Mouse (Mus musculus) C2C12 (cell line): ENCODE measurements around the gene Fam168a. TPM values are rescaled to one million over a fixed set of nuclear protein-coding genes. Genes with fewer than 3 reads are reported as not detected.

Source experiments
- H3K27me3 ChIP-seq: one replicate; pipeline ENCODE4 v1.6.1; 2011; ENCODE audit not compliant: control insufficient read depth, insufficient read depth, insufficient read length
- H3K36me3 ChIP-seq: one replicate; pipeline ENCODE4 v1.6.1; 2011; ENCODE audit not compliant: control insufficient read depth, insufficient read depth
- H3K4me3 ChIP-seq: one replicate; pipeline ENCODE4 v1.5.1; 2011; ENCODE audit warnings: mild to moderate bottlenecking, control low read depth; ENCODE audit not compliant: poor library complexity, insufficient read depth, severe bottlenecking
- H3K79me2 ChIP-seq: one replicate; pipeline ENCODE4 v1.6.1; 2011; ENCODE audit not compliant: control insufficient read depth, insufficient read depth
- H3K79me3 ChIP-seq: one replicate; pipeline ENCODE4 v1.6.1; 2011; ENCODE audit warnings: low read depth, control low read depth
- H3ac ChIP-seq: one replicate; pipeline ENCODE3; 2011; ENCODE audit warnings: low read depth; ENCODE audit not compliant: control insufficient read depth, insufficient read length
- CEBPB ChIP-seq: IDR thresholded peaks from one replicate; pipeline ENCODE4 v1.6.1; 2011; ENCODE audit warnings: low read depth, mild to moderate bottlenecking, control low read depth, moderate library complexity
- CTCF ChIP-seq: IDR thresholded peaks from one replicate; pipeline ENCODE4 v1.5.1; 2011; ENCODE audit not compliant: control insufficient read depth, insufficient read depth, insufficient read length
- FOSL1 ChIP-seq: IDR thresholded peaks from one replicate; pipeline ENCODE4 v1.8.0; 2011; ENCODE audit warnings: mild to moderate bottlenecking, low read length; ENCODE audit not compliant: poor library complexity, insufficient read depth, severe bottlenecking
- MAX ChIP-seq: IDR thresholded peaks from one replicate; pipeline ENCODE4 v1.6.1; 2011; ENCODE audit warnings: mild to moderate bottlenecking, control low read depth
- MYOD1 ChIP-seq: IDR thresholded peaks from one replicate; pipeline ENCODE4 v1.6.1; 2011; ENCODE audit warnings: low read depth; ENCODE audit not compliant: control insufficient read depth, insufficient read length
- MYOG ChIP-seq: IDR thresholded peaks from one replicate; pipeline ENCODE4 v1.6.1; 2011; ENCODE audit not compliant: control insufficient read depth, insufficient read length; ENCODE audit errors: extremely low read depth
- USF1 ChIP-seq: IDR thresholded peaks from one replicate; pipeline ENCODE4 v1.6.1; 2011; ENCODE audit warnings: low read depth, mild to moderate bottlenecking, control low read depth, moderate library complexity
- polyA plus RNA-seq: library from polyadenylated mRNA; unstranded; fragments of >200 nt; fragmentation: generic; extraction: Trizol; gene quantifications from one replicate; pipeline ENCODE4 v1.2.1, GENCODE M21; 2012; ENCODE audit warnings: missing spikeins

Gene Fam168a
- polyA plus RNA-seq, 1 experiment, result 30.5 TPM

DNA sequence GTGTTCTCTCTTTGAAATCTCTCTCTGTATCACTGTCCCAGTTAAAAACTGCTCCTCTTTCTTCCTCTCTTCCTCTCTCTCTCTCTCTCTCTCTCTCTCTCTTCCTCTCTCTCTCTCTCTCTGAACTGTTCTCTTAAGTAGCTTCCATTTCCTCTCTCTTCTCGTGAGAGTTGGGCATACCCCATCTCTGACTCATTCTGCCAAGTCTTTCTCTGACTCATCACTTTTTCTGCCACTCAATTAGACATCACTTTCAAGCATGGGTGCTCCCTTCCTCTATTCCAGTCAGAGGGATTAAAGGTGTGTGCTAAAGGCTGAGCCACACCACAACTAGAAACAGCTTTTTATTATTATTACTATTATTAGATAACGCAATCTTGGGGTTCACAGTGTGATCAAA, 43.7 kb downstream of the Fam168a start:
- H3ac ChIP-seq, result no peak overlapping the region
- no peaks in the 10 kb centered on the region for H3K79me3 ChIP-seq
- H3K36me3 ChIP-seq, result no peaks in the 10 kb centered on the region
- H3K27me3 ChIP-seq, result no peaks in the 10 kb centered on the region
- H3K4me3 ChIP-seq, result no peak overlapping the region
- H3K79me2 ChIP-seq, result no peaks in the 10 kb centered on the region
- TF ChIP-seq MYOD1, result no peak
- TF ChIP-seq MAX, result no peak
- no peak for TF ChIP-seq USF1
- TF ChIP-seq FOSL1, result no peak
- no peak for TF ChIP-seq CEBPB
- TF ChIP-seq CTCF, result no peak
- no peak for TF ChIP-seq MYOG

DNA sequence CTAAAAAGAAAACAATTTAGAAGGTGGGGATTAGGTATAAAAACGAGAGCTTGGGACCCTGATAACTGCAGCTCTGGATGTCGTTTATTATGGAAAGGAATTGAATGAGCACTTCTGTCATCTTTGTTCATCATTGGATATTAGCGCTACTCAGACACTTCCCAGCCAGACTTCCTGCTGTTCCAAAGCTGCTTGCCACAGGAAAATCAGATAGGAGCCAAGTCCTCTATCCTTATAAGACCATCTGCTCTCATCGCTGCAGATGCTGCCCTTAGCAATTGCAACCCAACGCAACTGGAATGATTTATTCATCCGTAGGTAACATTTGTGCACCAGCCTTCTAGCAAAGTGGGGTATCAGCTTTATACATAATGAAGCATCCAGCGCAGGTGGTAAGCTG, 52.3 kb downstream of the Fam168a start:
- no peak overlapping the region for H3K4me3 ChIP-seq
- H3K79me3 ChIP-seq, result no peaks in the 10 kb centered on the region
- H3K27me3 ChIP-seq, result no peaks in the 10 kb centered on the region
- TF ChIP-seq CTCF (no peak), MYOG (no peak), MYOD1 (no peak), MAX (no peak), USF1 (no peak), FOSL1 (no peak), CEBPB (no peak)
- H3K36me3 ChIP-seq, result no peaks in the 10 kb centered on the region
- H3ac ChIP-seq, result no peak overlapping the region
- no peaks in the 10 kb centered on the region for H3K79me2 ChIP-seq

DNA sequence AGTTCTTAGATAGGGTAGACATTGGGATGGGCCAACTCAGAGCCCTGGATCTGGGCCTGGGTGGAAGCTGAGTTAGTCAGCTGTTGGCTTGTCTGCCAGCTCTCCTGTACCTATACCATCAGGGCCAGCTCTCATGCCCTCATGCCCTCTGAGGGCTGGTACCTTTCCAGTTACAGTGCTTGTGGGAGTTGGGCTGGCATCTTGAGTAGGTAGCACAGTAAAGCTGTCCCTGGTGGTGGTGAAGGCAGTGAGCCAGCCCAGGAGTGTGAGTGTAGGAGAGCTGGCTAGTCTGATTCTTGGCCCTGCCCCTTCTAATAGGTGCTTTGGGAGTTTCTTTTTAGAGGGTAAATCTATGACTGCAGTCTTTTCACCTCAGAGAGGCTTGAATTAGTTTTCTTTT, 56.3 kb downstream of the Fam168a start:
- H3K4me3 ChIP-seq, result no peak overlapping the region
- no peak for TF ChIP-seq MYOG
- TF ChIP-seq CEBPB, result no peak
- TF ChIP-seq CTCF, result no peak
- H3K36me3 ChIP-seq, result no peaks in the 10 kb centered on the region
- H3K27me3 ChIP-seq, result no peaks in the 10 kb centered on the region
- no peaks in the 10 kb centered on the region for H3K79me3 ChIP-seq
- no peak overlapping the region for H3ac ChIP-seq
- H3K79me2 ChIP-seq, result no peaks in the 10 kb centered on the region

DNA sequence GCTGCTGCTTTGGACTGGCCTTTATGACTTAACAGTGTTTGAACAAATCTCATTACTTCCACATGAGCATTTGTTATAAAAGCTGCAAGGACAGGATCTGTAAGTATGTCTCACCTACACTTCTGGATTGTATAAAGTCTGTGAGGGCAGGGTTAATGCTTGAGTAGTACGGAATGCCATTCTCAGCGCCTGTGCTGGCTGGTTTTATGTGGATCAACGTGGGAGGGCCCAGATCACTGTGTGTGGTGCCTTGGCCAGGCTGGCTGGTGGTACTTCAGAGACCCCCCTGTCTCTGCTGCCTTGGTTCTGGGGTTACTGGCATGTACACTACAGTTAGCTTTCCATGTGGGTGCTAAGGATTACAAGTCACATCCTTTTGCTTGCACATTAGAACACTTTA, 61.1 kb downstream of the Fam168a start:
- TF ChIP-seq CTCF, result no peak
- TF ChIP-seq USF1, result no peak
- TF ChIP-seq CEBPB, result no peak
- TF ChIP-seq MAX, result no peak
- no peak for TF ChIP-seq MYOG
- TF ChIP-seq MYOD1, result no peak
- no peak for TF ChIP-seq FOSL1
- H3ac ChIP-seq, result no peak overlapping the region
- H3K79me3 ChIP-seq, result no peaks in the 10 kb centered on the region
- H3K36me3 ChIP-seq, result no peaks in the 10 kb centered on the region
- H3K4me3 ChIP-seq, result no peak overlapping the region
- H3K79me2 ChIP-seq, result no peaks in the 10 kb centered on the region
- no peaks in the 10 kb centered on the region for H3K27me3 ChIP-seq

DNA sequence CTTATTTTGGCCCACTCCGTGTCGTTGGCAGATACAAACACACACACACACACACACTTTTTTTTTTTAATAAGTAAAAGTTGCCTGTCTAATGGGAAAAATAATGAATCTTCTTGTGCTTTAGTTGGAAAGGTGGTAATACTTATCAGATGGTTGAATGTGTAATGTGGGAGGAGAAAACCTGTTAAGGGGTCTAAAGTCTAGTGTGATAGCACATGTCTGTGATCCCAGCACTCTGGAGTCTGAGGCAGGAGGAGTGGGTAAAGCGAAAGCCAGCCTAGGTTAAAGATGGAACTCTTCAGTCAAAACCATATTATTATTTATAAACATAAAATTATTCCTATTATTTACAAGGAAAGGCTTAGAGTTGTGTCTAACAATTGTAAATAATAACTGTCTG, 61.6 kb downstream of the Fam168a start:
- Histone ChIP-seq H3K79me2 (no peaks in the 10 kb centered on the region), H3K36me3 (no peaks in the 10 kb centered on the region), H3K4me3 (no peak overlapping the region), H3K79me3 (no peaks in the 10 kb centered on the region), H3ac (no peak overlapping the region), H3K27me3 (no peaks in the 10 kb centered on the region)
- TF ChIP-seq USF1, result no peak
- no peak for TF ChIP-seq FOSL1
- TF ChIP-seq MYOG, result no peak
- TF ChIP-seq CEBPB, result no peak
- TF ChIP-seq MYOD1, result no peak
- TF ChIP-seq MAX, result no peak
- no peak for TF ChIP-seq CTCF

DNA sequence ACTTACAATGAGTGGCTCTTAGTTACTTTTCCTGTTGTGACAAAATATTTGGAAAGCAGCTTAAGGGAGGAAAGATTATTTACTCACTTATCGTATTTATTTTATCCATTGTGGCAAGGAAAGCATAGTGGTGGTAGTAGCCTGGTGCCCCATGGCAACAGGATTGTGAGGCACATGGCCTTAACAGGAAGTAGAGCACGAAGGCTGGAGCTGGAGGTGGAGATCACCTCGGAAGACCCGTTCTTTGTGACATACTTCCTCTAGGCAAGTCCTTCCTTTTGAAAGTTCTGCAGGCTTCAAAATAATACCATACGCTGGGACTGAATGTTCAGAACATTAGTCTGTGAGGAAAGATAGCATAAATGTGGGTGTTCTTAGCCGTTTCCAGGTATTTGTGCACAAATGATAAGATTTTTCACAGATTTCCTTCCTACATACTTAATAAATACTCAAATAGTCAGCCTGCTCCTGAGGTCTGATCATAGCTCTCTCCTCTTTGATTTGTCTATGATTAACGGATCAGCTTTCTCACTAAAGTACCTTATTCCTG, 63.2 kb downstream of the Fam168a start:
- H3K79me2 ChIP-seq, result no peaks in the 10 kb centered on the region
- H3K27me3 ChIP-seq, result no peaks in the 10 kb centered on the region
- H3K79me3 ChIP-seq, result no peaks in the 10 kb centered on the region
- TF ChIP-seq CEBPB, result no peak
- TF ChIP-seq MYOG, result no peak
- no peak for TF ChIP-seq MAX
- no peak for TF ChIP-seq MYOD1
- TF ChIP-seq CTCF, result no peak
- no peak for TF ChIP-seq USF1
- no peak for TF ChIP-seq FOSL1
- H3K4me3 ChIP-seq, result no peak overlapping the region
- H3ac ChIP-seq, result no peak overlapping the region
- no peaks in the 10 kb centered on the region for H3K36me3 ChIP-seq
